1 mouse cellular context compared by ENCODE assay signal in genomic region chr11:58929055-58929454, GRCm38 (mm10).
TF ChIP-seq lines count a peak whose summit lies in the region.

No protein-coding gene starts in this region.

TF ChIP-seq in MEL, 35 proteins besides CTCF, POLR2A, EP300 and RAD21:
- TF ChIP-seq MAZ (IDR thresholded peaks at IDR 0.05; ENCODE audit: low read depth, low read length) (0 out of 2 replicates have a peak, but pooled peaks have one; percentile 30), NELFE (IDR thresholded peaks at IDR 0.05; ENCODE audit: low read depth, low read length) (no peak; the same call in 1 of the 2 replicates)
